ENCODE assay signal across 24 mouse cellular contexts in genomic region chr16:45819911-45820310, GRCm38 (mm10).
DNase-seq lines count a peak whose midpoint lies in the region; ATAC-seq and TF ChIP-seq lines count a peak whose summit lies in the region.
"Had no signal": no experiment of that assay in that cellular context is flagged by ENCODE, and none has a peak within 500 bp of the region (broad histone marks: within the 10 kb centered on the region; RNA-seq: fewer than 3 reads in every experiment).

No protein-coding gene starts in this region.

- H3K27me3 ChIP-seq in embryonic facial prominence, embryonic 14.5 days (replicated peaks; ENCODE audit: control insufficient read depth, insufficient read depth, low read length), result no peaks in the 10 kb centered on the region
- H3K27me3 ChIP-seq: CH12.LX; forebrain, embryonic 12.5 days had no signal

- no peak overlapping the region for H3K4me3 ChIP-seq in embryonic facial prominence, embryonic 14.5 days (ENCODE audit: low read depth, low read length)
- no peak overlapping the region for H3K4me3 ChIP-seq in embryonic fibroblast, embryonic 13.5 days (ENCODE audit: insufficient read depth, low read length)
- H3K4me3 ChIP-seq: erythroblast, embryonic 14.5 days; forebrain, embryonic 10.5 days; forebrain, embryonic 12.5 days had no signal

- peak; percentile 33 for DNase-seq in 3T3-L1 (ENCODE audit: low read depth, low spot score)
- peak; percentile 58 for DNase-seq in NIH3T3 (ENCODE audit: low read depth)
- DNase-seq in embryonic facial prominence, embryonic 14.5 days (ENCODE audit: low spot score), result peak; percentile 86
- DNase-seq in adrenal gland, postnatal 14 days, result no peak
- no peak for DNase-seq in cerebellum, adult 9-11 months
- DNase-seq in right cerebral cortex, postnatal 25 days, result no peak
- DNase-seq: adrenal gland, adult 8-10 months; adrenal gland, postnatal 25 days; B cell, adult 2 months; cerebellum, adult 11 months; cerebellum, adult 18-20 months; cerebellum, adult 8-10 months; cerebellum, postnatal 10 days; cerebellum, postnatal 25 days had no signal

- peaks cover 21% of the 10 kb centered on the region for H3K36me3 ChIP-seq in embryonic facial prominence, embryonic 14.5 days (ENCODE audit: control insufficient read depth, insufficient read depth, low read length)
- H3K36me3 ChIP-seq: G1E had no signal

- TF ChIP-seq POLR2A in embryonic fibroblast, embryonic 13.5 days (IDR thresholded peaks at IDR 0.05; ENCODE audit: low read depth, low read length), result no peak

- 49% methylated on average over 4 of the region's 4 CpGs for WGBS in embryonic facial prominence, embryonic 14.5 days

- no peaks in the 10 kb centered on the region for H3K4me1 ChIP-seq in embryonic facial prominence, embryonic 14.5 days (ENCODE audit: control insufficient read depth, insufficient read depth, low read length)
- peaks cover 6% of the 10 kb centered on the region for H3K4me1 ChIP-seq in embryonic fibroblast, embryonic 13.5 days (ENCODE audit: control insufficient read depth, insufficient read depth, low read length)
- H3K4me1 ChIP-seq: forebrain, embryonic 12.5 days had no signal

- TF ChIP-seq CTCF in embryonic fibroblast, embryonic 13.5 days (IDR thresholded peaks at IDR 0.05; ENCODE audit: borderline replicate concordance, insufficient read depth, low read length), result no peak

- no peak overlapping the region for H3K4me2 ChIP-seq in embryonic facial prominence, embryonic 14.5 days (ENCODE audit: low read depth, low read length)
- H3K4me2 ChIP-seq: forebrain, embryonic 12.5 days had no signal

- peak; percentile 50; the same call in 1 of the 2 replicates for ATAC-seq in embryonic facial prominence, embryonic 14.5 days (ENCODE audit: low read depth)
- ATAC-seq: activated CD4-positive, CD25-positive, alpha-beta regulatory T cell, adult 4 months; CD4-positive, CD25-positive, alpha-beta regulatory T cell, adult 4 months; forebrain, embryonic 14.5 days; forebrain, embryonic 16.5 days had no signal

- H3K9me3 ChIP-seq in embryonic facial prominence, embryonic 14.5 days (ENCODE audit: control insufficient read depth, low read length), result no peaks in the 10 kb centered on the region
- H3K9me3 ChIP-seq: forebrain, embryonic 10.5 days; forebrain, embryonic 12.5 days had no signal

- peak overlapping the region; percentile 48 for H3K27ac ChIP-seq in embryonic facial prominence, embryonic 14.5 days (replicated peaks; ENCODE audit: low read depth, low read length)
- peak overlapping the region; percentile 37; the same call in 1 of the 2 replicates for H3K27ac ChIP-seq in embryonic fibroblast, embryonic 13.5 days (ENCODE audit: insufficient read depth, low read length)
- H3K27ac ChIP-seq: forebrain, embryonic 10.5 days; forebrain, embryonic 12.5 days had no signal

- no peak overlapping the region for H3K9ac ChIP-seq in embryonic facial prominence, embryonic 14.5 days (ENCODE audit: low read depth, low read length)
- H3K9ac ChIP-seq: forebrain, embryonic 12.5 days had no signal

Comparison
In these comparisons a context has a peak if more than half of its experiments do, and no peak if none do; other contexts are left out.
1. DNase-seq: peak in 3T3-L1 (single experiment), NIH3T3 (single experiment) and embryonic facial prominence, embryonic 14.5 days (single experiment); none in adrenal gland, postnatal 14 days (single experiment), cerebellum, adult 9-11 months (single experiment) and right cerebral cortex, postnatal 25 days (single experiment).